Mouse (Mus musculus) cortical plate, adult 2 months (tissue): ENCODE results near the gene Znfx1.

Experiments
- CTCF ChIP-seq: fragments of 200-500 bp; IDR thresholded peaks from 2 replicates; pipeline ENCODE4 v1.5.1; 2011; ENCODE audit warnings: mild to moderate bottlenecking, control low read depth, low read length; ENCODE audit not compliant: insufficient read depth; ENCODE audit errors: extremely low read depth
- POLR2A ChIP-seq: fragments of 200-500 bp; IDR thresholded peaks from 2 replicates; pipeline ENCODE4 v1.6.1; 2011; ENCODE audit warnings: mild to moderate bottlenecking, low read length, control low read depth; ENCODE audit not compliant: insufficient read depth; ENCODE audit errors: extremely low read depth

GRCm38 (mm10) chr2:167060761-167061160 lies 2.1 kb downstream of the Znfx1 start:
- TF ChIP-seq CTCF, result no peak
- no peak for TF ChIP-seq POLR2A
